Mouse (Mus musculus) embryo, embryonic 10 days (tissue): ENCODE results near the gene Fbxo41.

Experiments
- DNase-seq: peaks from one replicate; pipeline ENCODE4 v3.0.0-alpha.2; 2015; ENCODE audit warnings: low spot score

Gene Fbxo41

DNA sequence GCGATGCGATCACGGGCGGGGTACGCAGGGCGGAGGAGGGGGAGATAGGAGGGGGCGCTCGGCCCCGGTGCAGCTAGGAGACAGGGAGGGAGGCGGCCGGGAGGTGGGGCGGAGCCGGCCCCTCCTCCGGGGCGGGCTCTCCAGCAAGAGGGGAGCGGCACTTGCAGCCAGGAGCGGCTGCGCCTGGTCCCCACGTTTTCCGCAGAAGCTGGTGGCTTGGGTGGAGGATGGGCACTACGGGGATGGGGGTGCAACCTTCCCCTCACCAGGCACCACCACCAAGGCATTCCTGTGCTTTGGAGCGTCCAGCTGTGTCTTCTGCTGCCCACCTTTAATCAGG, at the start of gene Fbxo41:
Fbxo41 (minus strand) TSS at position 84 of the 340 bp plus-strand sequence.
- peak; percentile 34 for DNase-seq

DNA sequence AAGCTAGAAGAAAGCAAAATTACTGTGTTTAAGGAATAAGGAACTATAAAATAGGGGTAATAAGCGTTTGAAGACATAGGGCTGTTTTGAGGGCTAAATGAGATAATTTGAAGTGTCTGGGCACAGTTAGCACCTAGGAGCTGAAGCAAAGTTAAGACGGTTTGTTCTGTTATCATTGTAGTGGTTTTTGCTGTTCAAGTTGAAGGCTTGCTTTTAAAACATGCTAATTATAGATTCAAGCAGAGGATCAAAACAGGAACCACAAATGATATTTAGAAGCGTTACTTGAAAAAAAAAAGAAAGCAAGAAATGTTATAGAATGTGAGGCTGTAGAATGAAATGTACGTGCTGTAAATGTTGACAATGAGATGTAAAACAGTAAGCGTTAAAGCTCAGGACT, 44.8 kb upstream of the Fbxo41 start:
- DNase-seq, result no peak

- DNase-seq, result no peak
Measured at GRCm38 (mm10) chr6:85544251-85544881, 41.6 kb upstream of the Fbxo41 start.

DNA sequence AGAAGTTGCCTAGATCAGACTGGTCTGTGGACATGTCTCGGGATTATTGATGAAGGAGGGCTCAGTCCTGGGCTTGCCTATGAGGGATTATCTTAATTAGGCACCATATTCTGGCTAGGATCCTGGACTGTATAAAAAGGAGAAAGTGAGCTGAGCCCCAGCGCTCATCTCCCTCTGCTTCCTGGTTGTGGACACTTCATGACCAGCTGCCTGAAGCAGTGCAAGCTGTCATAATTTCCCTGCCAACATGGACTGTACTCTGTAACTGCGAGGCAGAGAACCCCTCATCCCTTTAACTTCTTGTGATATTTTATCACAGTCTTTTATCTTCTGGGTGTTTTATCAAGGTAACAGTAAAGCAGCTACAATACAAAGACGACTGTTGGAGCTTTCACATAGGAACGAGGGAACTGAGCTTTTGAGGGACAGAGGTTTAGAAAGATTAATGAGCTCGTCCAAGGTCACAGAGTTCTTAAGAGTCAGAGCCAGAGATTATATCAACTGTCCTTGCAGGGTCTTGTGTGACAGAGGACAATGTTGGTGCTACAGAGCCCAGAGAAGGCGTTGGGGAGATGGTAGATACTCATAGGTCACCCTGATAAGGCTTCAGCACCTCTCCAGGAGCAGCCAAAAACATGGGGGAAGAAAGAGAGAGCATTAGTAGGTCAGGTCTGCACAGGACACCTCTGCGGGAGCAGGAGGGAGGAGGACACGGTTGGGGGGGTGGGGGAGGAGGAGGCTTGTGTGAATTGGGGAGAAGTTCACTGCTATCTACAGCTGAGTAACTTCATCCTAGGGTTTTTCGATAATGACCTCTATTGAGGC, 40.8 kb upstream of the Fbxo41 start:
- DNase-seq, result no peak

DNA sequence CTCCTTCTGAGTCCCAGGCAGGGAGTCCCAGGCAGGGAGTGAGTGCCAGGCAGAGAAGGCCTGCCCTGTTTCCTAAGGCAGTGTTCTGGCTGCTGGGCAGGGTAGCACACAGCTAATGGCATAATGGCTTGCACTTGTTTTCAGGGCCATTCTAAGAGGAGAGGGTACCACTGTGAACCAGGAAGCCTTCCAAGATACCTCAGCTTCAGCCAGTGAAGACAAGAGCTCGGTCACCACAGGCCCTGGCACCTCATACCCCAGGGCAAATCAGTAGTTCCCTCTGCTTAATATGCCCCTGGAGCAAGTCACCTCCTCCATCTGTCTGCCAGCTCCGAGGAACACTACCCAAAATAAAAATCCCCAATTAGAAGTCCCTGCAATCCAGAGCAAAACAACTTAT, 20.0 kb upstream of the Fbxo41 start:
- DNase-seq, result no peak

- DNase-seq, result no peak
Measured at GRCm38 (mm10) chr6:85522026-85522425, 19.2 kb upstream of the Fbxo41 start.

DNA sequence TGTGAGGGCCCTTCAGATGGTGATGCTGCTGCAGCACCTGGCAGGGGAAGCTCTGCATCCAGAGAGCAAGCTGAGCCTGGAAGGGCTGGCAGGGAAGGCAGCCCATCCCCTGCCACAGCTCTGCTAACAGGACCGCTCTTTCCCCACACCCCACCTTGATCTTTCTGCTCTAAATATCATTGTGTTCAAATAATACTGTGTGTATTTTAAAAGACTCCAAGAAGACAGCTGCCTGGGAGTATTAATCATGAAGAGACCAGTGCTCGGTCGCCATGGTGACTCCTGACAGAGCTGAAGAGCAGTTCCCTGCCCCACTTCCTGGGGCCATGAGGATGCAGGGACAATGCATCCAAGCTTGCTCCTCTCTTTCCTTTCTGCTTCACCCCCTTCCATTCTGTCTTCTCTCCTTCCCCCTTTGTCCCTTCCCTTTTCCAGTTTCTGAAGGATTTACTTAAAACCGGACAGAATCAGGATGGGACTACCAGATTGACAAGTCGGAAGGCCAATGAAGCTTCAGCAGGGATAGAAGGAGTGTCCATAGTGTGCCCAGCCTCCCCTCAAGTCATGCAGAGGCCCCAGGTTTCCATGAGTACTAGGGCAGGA, 15.4 kb upstream of the Fbxo41 start:
- peak; percentile 20 for DNase-seq

GRCm38 (mm10) chr6:85515941-85516340, 13.1 kb upstream of the Fbxo41 start:
- no peak for DNase-seq

- DNase-seq, result peak; percentile 79
Measured at GRCm38 (mm10) chr6:85513531-85513910, 10.7 kb upstream of the Fbxo41 start, which contains the start of gene Egr4. TSS of gene Egr4 (minus strand) at chr6:85513589.

GRCm38 (mm10) chr6:85512577-85513530, 10.1 kb upstream of the Fbxo41 start:
- peak; percentile 32 for DNase-seq

- DNase-seq, result no peak
Measured at GRCm38 (mm10) chr6:85512056-85512440, 9.3 kb upstream of the Fbxo41 start.

DNA sequence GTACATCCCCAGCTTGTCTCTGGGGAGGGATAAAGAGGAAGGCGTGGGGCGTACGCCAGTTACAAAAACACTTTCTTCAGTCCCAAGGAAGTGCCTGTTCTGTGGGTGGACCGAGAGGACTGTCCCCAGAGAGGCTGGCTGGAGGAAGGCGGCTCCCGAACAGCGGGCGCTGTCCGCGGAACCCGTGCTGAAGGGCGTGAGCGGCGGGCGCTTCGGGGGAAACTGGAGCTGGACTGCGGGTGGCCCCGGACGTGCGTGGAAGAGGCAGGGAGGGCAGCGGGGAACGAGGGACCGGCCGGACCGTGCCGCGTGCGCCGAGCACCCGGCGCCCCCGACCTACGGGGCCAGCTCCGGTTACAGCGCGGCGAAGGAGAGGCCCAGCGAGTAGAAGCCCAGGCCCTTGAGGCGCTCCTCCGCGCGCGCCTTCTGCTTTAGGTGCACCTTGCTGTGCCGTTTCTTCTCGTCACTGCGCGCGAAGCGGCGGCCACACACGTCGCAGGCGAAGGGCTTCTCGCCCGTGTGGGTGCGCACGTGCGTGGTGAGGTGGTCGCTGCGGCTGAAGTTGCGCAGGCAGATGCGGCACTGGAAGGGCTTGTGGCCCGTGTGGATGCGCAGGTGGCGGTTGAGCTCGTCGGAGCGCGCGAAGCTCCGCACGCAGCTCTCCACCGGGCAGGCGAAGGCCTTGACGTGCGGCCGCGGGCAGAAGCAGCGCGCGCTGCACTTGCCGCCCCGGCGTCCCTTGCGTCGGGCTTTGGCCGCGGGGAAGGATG, 8.7 kb upstream of the Fbxo41 start:
- DNase-seq, result peak; percentile 67

DNA sequence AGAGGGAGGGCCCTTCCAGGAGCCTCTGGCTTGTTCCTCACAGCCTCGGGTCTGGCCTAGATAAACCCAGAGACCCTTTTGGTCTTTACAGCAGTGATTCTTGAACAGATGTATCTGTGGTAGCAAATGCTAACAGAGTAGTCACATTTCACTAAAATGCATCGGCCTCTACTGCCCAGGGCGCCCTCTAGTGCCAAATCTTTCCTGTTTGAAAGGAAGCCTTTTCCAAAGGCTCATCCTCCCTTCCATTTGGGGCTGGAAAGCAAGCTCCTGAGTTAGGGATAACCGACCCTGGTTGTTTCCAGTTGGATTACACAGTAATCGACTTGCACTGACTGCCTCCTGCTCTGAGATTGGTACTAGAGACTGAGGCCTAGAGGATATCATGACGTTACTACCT, 7.7 kb upstream of the Fbxo41 start:
- DNase-seq, result peak; percentile 82

DNA sequence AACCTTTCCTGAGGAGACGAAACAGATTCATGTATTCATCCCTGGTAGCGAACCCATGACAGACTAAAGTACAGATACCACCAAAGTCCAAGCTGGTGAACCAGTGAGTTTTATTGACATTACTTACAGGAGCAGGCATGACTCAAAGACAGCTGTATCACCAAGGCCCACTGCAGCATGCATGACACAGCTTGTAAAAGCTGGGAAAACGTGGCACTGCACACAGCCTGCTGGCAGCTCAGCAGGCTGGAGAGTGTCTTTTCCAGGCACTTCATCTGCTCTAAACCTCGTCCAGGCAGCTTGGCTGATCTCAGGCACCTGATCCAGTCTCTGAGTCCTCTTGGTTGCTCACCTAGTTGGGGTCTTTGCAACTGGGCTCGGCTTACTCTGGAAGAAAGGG, 5.8 kb upstream of the Fbxo41 start:
- DNase-seq, result no peak

GRCm38 (mm10) chr6:85504908-85505307, 2.1 kb upstream of the Fbxo41 start:
- DNase-seq, result no peak

DNA sequence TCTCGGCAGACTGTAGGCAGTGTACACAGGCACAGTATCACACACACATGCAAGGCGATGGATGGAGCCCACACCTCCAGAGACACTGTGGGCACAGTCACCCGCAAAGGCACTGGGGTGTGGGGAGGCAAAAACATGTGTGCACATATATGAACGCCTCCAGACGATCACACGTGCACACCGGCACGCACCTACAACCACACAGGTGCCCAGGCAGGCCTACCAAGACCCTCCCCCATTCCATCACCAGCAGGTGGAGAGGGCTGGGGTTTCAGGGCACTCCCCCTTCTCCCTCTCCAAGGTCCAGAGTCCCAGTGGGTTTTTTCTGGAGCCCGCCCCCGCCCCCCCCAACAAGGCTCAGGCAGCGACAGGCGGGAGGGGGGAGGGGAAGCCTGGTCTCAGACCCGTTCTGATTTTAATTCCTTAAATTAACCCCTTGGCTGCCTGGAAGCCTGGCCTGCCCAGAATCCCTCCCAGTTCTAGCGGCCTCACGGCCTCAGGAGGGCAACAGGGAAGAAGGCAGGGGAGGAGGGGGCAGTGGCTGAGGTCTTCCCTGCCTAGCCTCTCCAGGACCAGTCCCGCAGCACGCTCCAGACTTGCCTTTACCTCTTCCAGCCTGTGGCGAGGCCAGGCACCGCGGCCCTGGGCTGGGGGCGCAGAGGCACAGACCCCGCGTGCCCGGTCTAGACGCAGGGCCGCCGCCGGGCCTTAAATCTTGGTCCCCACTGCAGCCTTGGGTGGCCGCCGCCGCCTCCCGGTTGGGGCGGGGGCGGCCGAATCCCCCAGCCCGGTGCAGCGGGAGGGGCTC, 487 bp downstream of the Fbxo41 start:
- peak; percentile 51 for DNase-seq

DNA sequence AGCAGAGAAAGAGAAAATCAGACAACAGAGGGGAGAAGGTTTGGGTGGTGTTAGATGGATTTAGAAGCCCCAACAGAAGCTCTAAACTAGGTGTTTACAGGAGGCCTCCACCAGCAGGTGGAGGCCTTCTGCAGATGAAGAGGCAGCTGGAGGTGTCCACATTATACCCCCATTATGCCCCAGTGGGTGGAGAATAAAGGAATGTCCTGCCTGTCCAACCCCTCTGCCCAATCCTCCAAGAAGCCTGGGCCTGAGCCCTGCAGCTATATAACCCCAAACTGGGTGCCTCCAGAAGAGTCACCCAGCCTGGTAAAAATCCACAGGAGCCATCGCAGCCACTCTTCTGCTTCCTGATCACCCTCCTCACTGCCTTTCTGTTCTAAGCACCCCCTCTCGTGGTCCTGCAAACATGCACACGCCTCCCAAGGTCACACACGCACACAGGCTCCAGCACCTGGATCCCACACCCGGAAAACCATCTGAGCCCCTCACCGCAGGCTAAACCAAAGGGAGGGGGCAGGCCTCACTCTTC, 1.2 kb downstream of the Fbxo41 start:
- DNase-seq, result no peak

- no peak for DNase-seq
Measured at GRCm38 (mm10) chr6:85500416-85500815, 2.4 kb downstream of the Fbxo41 start.

- peak; percentile 28 for DNase-seq
Measured at GRCm38 (mm10) chr6:85498147-85498546, 4.6 kb downstream of the Fbxo41 start.

DNA sequence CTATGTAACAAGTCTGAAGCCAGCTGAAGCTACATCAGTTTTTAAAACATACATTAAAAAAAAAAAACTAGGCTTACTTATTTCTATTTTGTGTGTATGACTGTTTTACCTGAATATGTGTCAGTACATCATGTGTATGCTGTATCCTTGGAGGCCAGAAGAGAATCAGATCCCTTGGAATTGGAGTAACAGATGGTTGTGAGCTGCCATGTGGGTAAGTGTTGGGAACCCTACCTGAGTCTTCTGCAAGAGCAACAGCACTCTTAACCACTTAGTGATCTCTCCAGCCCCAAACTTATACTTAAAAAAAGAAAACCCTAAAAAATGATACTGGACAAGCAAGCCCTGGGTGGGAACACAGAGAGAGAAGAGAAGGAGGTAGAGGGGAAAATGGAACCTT, 5.8 kb downstream of the Fbxo41 start:
- DNase-seq, result no peak
